Mouse (Mus musculus) embryonic facial prominence, embryonic 12.5 days (tissue): ENCODE measurements around the gene Larp4. TPM values are rescaled to one million over a fixed set of nuclear protein-coding genes. Genes with fewer than 3 reads are reported as not detected.
A peak's percentile ranks its signal among the peaks of the same experiment; 100 is the strongest.
"Not testable (repeated sequence)": the region's sequence is repeated elsewhere in the genome, so short reads cannot be mapped to it uniquely, and the experiment has no call there.

Source experiments
- ATAC-seq: fragments of 200-750 bp; cut with Nextera tagmentation; 2 replicates; pipeline ENCODE4 v1.8.0; 2017; ENCODE audit not compliant: insufficient number of reproducible peaks, insufficient read depth, low FRiP score, low TSS enrichment
- H3K27ac ChIP-seq: fragments of 300-500 bp; sonication (generic); 2 replicates; pipeline ENCODE4 v1.5.1; 2016; ENCODE audit warnings: mild to moderate bottlenecking
- H3K27me3 ChIP-seq: fragments of 300-500 bp; sonication (generic); 2 replicates; pipeline ENCODE4 v1.6.1; 2016; ENCODE audit warnings: mild to moderate bottlenecking, moderate library complexity
- H3K36me3 ChIP-seq: fragments of 300-500 bp; sonication (generic); 2 replicates; pipeline ENCODE4 v1.6.1; 2016; ENCODE audit warnings: mild to moderate bottlenecking
- H3K4me1 ChIP-seq: fragments of 300-500 bp; sonication (generic); 2 replicates; pipeline ENCODE4 v1.6.1; 2016
- H3K4me2 ChIP-seq: fragments of 300-500 bp; sonication (generic); replicated peaks from 2 replicates; pipeline ENCODE4 v1.6.1; 2016; ENCODE audit warnings: mild to moderate bottlenecking, moderate library complexity
- H3K4me3 ChIP-seq: fragments of 300-500 bp; sonication (generic); 2 replicates; pipeline ENCODE4 v1.5.1; 2016; ENCODE audit warnings: mild to moderate bottlenecking
- H3K9ac ChIP-seq: fragments of 300-500 bp; sonication (generic); 2 replicates; pipeline ENCODE4 v1.6.1; 2016; ENCODE audit warnings: mild to moderate bottlenecking, moderate library complexity
- H3K9me3 ChIP-seq: fragments of 300-500 bp; sonication (generic); 2 replicates; pipeline ENCODE4 v1.6.1; 2016; ENCODE audit warnings: mild to moderate bottlenecking, moderate library complexity
- WGBS: fragments of 180-500 bp; shearing (Covaris S2); methylation state at CpG from one replicate; pipeline ENCODE4 v1.1.7; 2016; 5-methylcytosine and 5-hydroxymethylcytosine counted together
- polyA plus RNA-seq: library from polyadenylated mRNA; unstranded; fragments of >200 nt; fragmentation: Nextera tagmentation; extraction: Ambion mirVana; gene quantifications from 2 replicates; pipeline ENCODE4 v1.2.1, GENCODE M21; 2016

Larp4 gene
- polyA plus RNA-seq, 1 experiment from 2014 or later: 31.0 TPM

- peak overlapping the region; percentile 65 for H3K4me2 ChIP-seq
- H3K4me3 ChIP-seq: peak overlapping the region; percentile 93
- H3K9ac ChIP-seq: peak overlapping the region; percentile 85
- no peaks in the 10 kb centered on the region for H3K36me3 ChIP-seq
- no peaks in the 10 kb centered on the region for H3K4me1 ChIP-seq
- H3K27ac ChIP-seq: peak overlapping the region; percentile 98
- peak; percentile 88 for ATAC-seq
- under 1% methylated on average over 83 of the region's 84 CpGs for WGBS
- H3K27me3 ChIP-seq: no peaks in the 10 kb centered on the region
- H3K9me3 ChIP-seq: no peaks in the 10 kb centered on the region
These were observed 3.4 kb downstream of the Larp4 start for GRCm38 (mm10) chr15:99972989-99973911.

GRCm38 (mm10) chr15:99974476-99975220, 4.8 kb downstream of the Larp4 start:
- 73% methylated on average over 2 of the region's 2 CpGs for WGBS
- H3K27me3 ChIP-seq: no peaks in the 10 kb centered on the region
- peak overlapping the region; percentile 65; the same call in 1 of the 2 replicates for H3K4me2 ChIP-seq
- no peaks in the 10 kb centered on the region for H3K9me3 ChIP-seq
- H3K9ac ChIP-seq: no peak overlapping the region
- no peaks in the 10 kb centered on the region for H3K36me3 ChIP-seq
- H3K4me1 ChIP-seq: no peaks in the 10 kb centered on the region
- no peak overlapping the region for H3K27ac ChIP-seq
- no peak overlapping the region for H3K4me3 ChIP-seq
- no peak for ATAC-seq

GRCm38 (mm10) chr15:99976121-99976520, 6.3 kb downstream of the Larp4 start:
- not testable (repeated sequence) for H3K9ac ChIP-seq, H3K4me3 ChIP-seq, ATAC-seq, H3K27ac ChIP-seq, H3K4me1 ChIP-seq, H3K9me3 ChIP-seq, H3K4me2 ChIP-seq, H3K36me3 ChIP-seq, H3K27me3 ChIP-seq
- 87% methylated on average over 2 of the region's 2 CpGs for WGBS

- WGBS: 83% methylated on average over 1 of the region's 1 CpGs
These were observed 9.4 kb downstream of the Larp4 start for GRCm38 (mm10) chr15:99979266-99979665.

GRCm38 (mm10) chr15:99979715-99980114, 9.8 kb downstream of the Larp4 start:
- Histone ChIP-seq H3K4me1 (no peaks in the 10 kb centered on the region), H3K9ac (no peak overlapping the region), H3K4me3 (no peak overlapping the region), H3K27me3 (no peaks in the 10 kb centered on the region), H3K4me2 (no peak overlapping the region), H3K27ac (no peak overlapping the region), H3K36me3 (no peaks in the 10 kb centered on the region), H3K9me3 (no peaks in the 10 kb centered on the region)
- ATAC-seq: no peak
- WGBS: 87% methylated on average over 2 of the region's 2 CpGs

More at GRCm38 (mm10) chr15:99979266-99979665, 9.4 kb downstream of the Larp4 start:
- Histone ChIP-seq H3K27ac (no peak overlapping the region), H3K4me1 (no peaks in the 10 kb centered on the region), H3K36me3 (no peaks in the 10 kb centered on the region), H3K4me2 (no peak overlapping the region), H3K27me3 (no peaks in the 10 kb centered on the region), H3K4me3 (no peak overlapping the region), H3K9ac (no peak overlapping the region), H3K9me3 (no peaks in the 10 kb centered on the region)
- ATAC-seq: no peak

GRCm38 (mm10) chr15:99993100-99993499, 23.2 kb downstream of the Larp4 start:
- no peaks in the 10 kb centered on the region for H3K4me1 ChIP-seq
- no peak overlapping the region for H3K9ac ChIP-seq
- no peak overlapping the region for H3K4me3 ChIP-seq
- H3K4me2 ChIP-seq: no peak overlapping the region
- H3K27ac ChIP-seq: no peak overlapping the region
- no peaks in the 10 kb centered on the region for H3K27me3 ChIP-seq
- peaks cover 54% of the 10 kb centered on the region for H3K36me3 ChIP-seq
- ATAC-seq: no peak
- no peaks in the 10 kb centered on the region for H3K9me3 ChIP-seq
- WGBS: 100% methylated on average over 1 of the region's 1 CpGs

GRCm38 (mm10) chr15:99997114-99997804, 27.4 kb downstream of the Larp4 start:
- Histone ChIP-seq H3K4me3 (no peak overlapping the region), H3K27me3 (no peaks in the 10 kb centered on the region), H3K9me3 (no peaks in the 10 kb centered on the region), H3K4me1 (no peaks in the 10 kb centered on the region), H3K36me3 (peaks cover 48% of the 10 kb centered on the region), H3K4me2 (no peak overlapping the region), H3K27ac (no peak overlapping the region), H3K9ac (no peak overlapping the region)
- WGBS: 95% methylated on average over 6 of the region's 6 CpGs
- ATAC-seq: no peak

GRCm38 (mm10) chr15:99999390-99999789, 29.5 kb downstream of the Larp4 start:
- no peak overlapping the region for H3K27ac ChIP-seq
- no peak overlapping the region for H3K4me3 ChIP-seq
- H3K4me2 ChIP-seq: no peak overlapping the region
- H3K9ac ChIP-seq: no peak overlapping the region
- no peak for ATAC-seq
- H3K27me3 ChIP-seq: no peaks in the 10 kb centered on the region
- H3K36me3 ChIP-seq: peaks cover 52% of the 10 kb centered on the region
- no peaks in the 10 kb centered on the region for H3K4me1 ChIP-seq
- 96% methylated on average over 1 of the region's 1 CpGs for WGBS
- H3K9me3 ChIP-seq: no peaks in the 10 kb centered on the region

- 90% methylated on average over 7 of the region's 7 CpGs for WGBS
- no peak overlapping the region for H3K9ac ChIP-seq
- peaks cover 70% of the 10 kb centered on the region for H3K36me3 ChIP-seq
These were observed 34.9 kb downstream of the Larp4 start for GRCm38 (mm10) chr15:100004677-100005273.

GRCm38 (mm10) chr15:100006180-100006579, 36.3 kb downstream of the Larp4 start:
- H3K9me3 ChIP-seq: no peaks in the 10 kb centered on the region
- H3K4me1 ChIP-seq: no peaks in the 10 kb centered on the region
- no peak overlapping the region for H3K4me3 ChIP-seq
- H3K36me3 ChIP-seq: peaks cover 77% of the 10 kb centered on the region
- H3K27ac ChIP-seq: no peak overlapping the region
- ATAC-seq: no peak
- no peak overlapping the region for H3K9ac ChIP-seq
- no peaks in the 10 kb centered on the region for H3K27me3 ChIP-seq
- H3K4me2 ChIP-seq: no peak overlapping the region

More at GRCm38 (mm10) chr15:100004677-100005273, 34.9 kb downstream of the Larp4 start:
- H3K27ac ChIP-seq: no peak overlapping the region
- H3K4me3 ChIP-seq: no peak overlapping the region
- H3K9me3 ChIP-seq: no peaks in the 10 kb centered on the region
- no peak overlapping the region for H3K4me2 ChIP-seq
- no peaks in the 10 kb centered on the region for H3K4me1 ChIP-seq
- ATAC-seq: no peak
- no peaks in the 10 kb centered on the region for H3K27me3 ChIP-seq

- Histone ChIP-seq H3K27ac (no peak overlapping the region), H3K9ac (no peak overlapping the region), H3K36me3 (peaks cover 11% of the 10 kb centered on the region), H3K9me3 (no peaks in the 10 kb centered on the region), H3K4me2 (no peak overlapping the region), H3K27me3 (no peaks in the 10 kb centered on the region), H3K4me3 (no peak overlapping the region), H3K4me1 (no peaks in the 10 kb centered on the region)
- ATAC-seq: no peak
- WGBS: 78% methylated on average over 6 of the region's 6 CpGs
These were observed 48.5 kb downstream of the Larp4 start for GRCm38 (mm10) chr15:100018280-100018899.
